Mouse (Mus musculus) frontal cortex, postnatal 14 days (tissue): ENCODE results near the gene Lpp.

ENCODE experiments used
- DNase-seq, 2 experiments: peaks; one replicate each; pipeline ENCODE4 v3.0.0; 2022; ENCODE audit warnings: low spot score in 2 of 2

Lpp gene

GRCm38 (mm10) chr16:24914393-24914751 lies 521.1 kb downstream of the Lpp start:
- no peak for DNase-seq

GRCm38 (mm10) chr16:24915470-24915869 lies 522.2 kb downstream of the Lpp start:
- no peak for DNase-seq

- DNase-seq, result no peak
Measured at GRCm38 (mm10) chr16:24919349-24920012, 526.2 kb downstream of the Lpp start.

- no peak for DNase-seq
Measured at GRCm38 (mm10) chr16:24930070-24930469, 536.8 kb downstream of the Lpp start.

GRCm38 (mm10) chr16:24930621-24931020 lies 537.3 kb downstream of the Lpp start:
- DNase-seq, result no peak

- DNase-seq, result no peak
Measured at GRCm38 (mm10) chr16:24932816-24933215, 539.5 kb downstream of the Lpp start.

- DNase-seq, result no peak
Measured at GRCm38 (mm10) chr16:24933691-24934090, 540.4 kb downstream of the Lpp start.

GRCm38 (mm10) chr16:24941306-24942160 lies 548.2 kb downstream of the Lpp start:
- DNase-seq, result no peak

- no peak for DNase-seq
Measured at GRCm38 (mm10) chr16:24943486-24944261, 550.4 kb downstream of the Lpp start.

GRCm38 (mm10) chr16:24946356-24946755 lies 553.0 kb downstream of the Lpp start:
- DNase-seq, result no peak

GRCm38 (mm10) chr16:24947485-24947884 lies 554.2 kb downstream of the Lpp start:
- DNase-seq, result no peak

GRCm38 (mm10) chr16:24948091-24948690 lies 554.9 kb downstream of the Lpp start:
- no peak for DNase-seq

- no peak for DNase-seq
Measured at GRCm38 (mm10) chr16:24949265-24949664, 556.0 kb downstream of the Lpp start.

GRCm38 (mm10) chr16:24950112-24950743 lies 556.9 kb downstream of the Lpp start:
- no peak for DNase-seq

- no peak for DNase-seq
Measured at GRCm38 (mm10) chr16:24951909-24952308, 558.6 kb downstream of the Lpp start.

GRCm38 (mm10) chr16:24955054-24955453 lies 561.7 kb downstream of the Lpp start:
- no peak for DNase-seq

GRCm38 (mm10) chr16:24958661-24959060 lies 565.4 kb downstream of the Lpp start:
- no peak for DNase-seq

- DNase-seq, result no peak
Measured at GRCm38 (mm10) chr16:24960901-24961806, 567.8 kb downstream of the Lpp start.

- DNase-seq, result no peak
Measured at GRCm38 (mm10) chr16:24964311-24964710, 571.0 kb downstream of the Lpp start.

- no peak for DNase-seq
Measured at GRCm38 (mm10) chr16:24965091-24965490, 571.8 kb downstream of the Lpp start.
